8 mouse cellular contexts compared by ENCODE assay signal in the genomic region with DNA sequence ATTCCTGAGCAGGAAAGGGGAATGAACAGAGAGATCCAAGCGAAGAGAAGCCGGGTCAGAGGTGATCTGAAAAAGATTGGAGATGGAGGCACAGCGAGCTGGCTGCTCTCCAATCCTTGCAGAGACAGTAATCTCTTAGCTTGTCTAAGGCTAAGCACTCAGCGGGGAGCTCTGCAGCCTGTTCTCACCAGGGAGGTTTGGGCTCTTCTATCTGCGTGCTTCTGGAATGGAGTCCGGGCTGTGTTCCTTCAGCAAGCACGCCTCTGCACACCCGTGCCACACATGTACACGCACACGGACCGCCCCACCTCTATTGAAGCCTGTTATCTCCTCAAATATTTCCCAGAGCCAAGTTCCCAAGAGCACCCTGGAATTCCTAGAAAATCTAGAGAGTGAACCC.
DNase-seq lines count a peak whose midpoint lies in the region; ATAC-seq and TF ChIP-seq lines count a peak whose summit lies in the region.
"Had no signal": no experiment of that assay in that cellular context is flagged by ENCODE, and none has a peak within 500 bp of the region (broad histone marks: within the 10 kb centered on the region; RNA-seq: fewer than 3 reads in every experiment).

No protein-coding gene starts in this region.

- no peak overlapping the region for H3K4me3 ChIP-seq in liver, embryonic 12.5 days
- H3K4me3 ChIP-seq in heart, postnatal 0 days (ENCODE audit: low read depth, low read length): no peak overlapping the region

- no peak for TF ChIP-seq EP300 in heart, postnatal 0 days (IDR thresholded peaks at IDR 0.05; ENCODE audit: low read depth)

- no peak overlapping the region for H3K9ac ChIP-seq in liver, embryonic 12.5 days
- no peak overlapping the region for H3K9ac ChIP-seq in heart, postnatal 0 days (replicated peaks; ENCODE audit: low read depth, low read length)

- no peaks in the 10 kb centered on the region for H3K36me3 ChIP-seq in liver, embryonic 12.5 days
- no peaks in the 10 kb centered on the region for H3K36me3 ChIP-seq in heart, postnatal 0 days (replicated peaks; ENCODE audit: control insufficient read depth, insufficient read depth, low read length)

- peak; percentile 93 for DNase-seq in heart, adult 11 months
- no peak for DNase-seq in heart, postnatal 36 days
- DNase-seq in liver: peak; percentile 9
- DNase-seq in heart, postnatal 0 days (ENCODE audit: low spot score): no peak
- DNase-seq in retina, postnatal 7 days (ENCODE audit: low read depth, low spot score): peak; percentile 41
- DNase-seq in left cerebral cortex, postnatal 25 days (ENCODE audit: low spot score in 2 of 2): no peak
- DNase-seq: thymus, postnatal 25 days had no signal

- 20% methylated on average over 11 of the region's 11 CpGs for WGBS in liver, embryonic 12.5 days (ENCODE audit: insufficient replicate concordance)
- WGBS in heart, postnatal 0 days: 12% methylated on average over 11 of the region's 11 CpGs

- H3K27me3 ChIP-seq in liver, embryonic 12.5 days (replicated peaks): peaks cover 40% of the 10 kb centered on the region
- peaks cover 29% of the 10 kb centered on the region; the same call in 1 of the 2 replicates for H3K27me3 ChIP-seq in heart, postnatal 0 days (ENCODE audit: control insufficient read depth, insufficient read depth, low read length)

- no peak for TF ChIP-seq CTCF in heart, postnatal 0 days (IDR thresholded peaks at IDR 0.05; ENCODE audit: low read depth)

- ATAC-seq in liver, embryonic 12.5 days: no peak
- ATAC-seq in heart, postnatal 0 days (ENCODE audit: insufficient read depth, low read depth): no peak

- intact Hi-C loops in heart, postnatal 36 days (cut with DNase I): no loop called here
- intact Hi-C loops in left cerebral cortex, postnatal 25 days (cut with DNase I): no loop called here

- no peak overlapping the region for H3K4me2 ChIP-seq in liver, embryonic 12.5 days
- peak overlapping the region; percentile 25 for H3K4me2 ChIP-seq in heart, postnatal 0 days (ENCODE audit: low read depth, low read length)

- H3K27ac ChIP-seq in liver, embryonic 12.5 days: no peak overlapping the region
- no peak overlapping the region for H3K27ac ChIP-seq in heart, postnatal 0 days (ENCODE audit: low read depth)

- no peaks in the 10 kb centered on the region for H3K9me3 ChIP-seq in liver, embryonic 12.5 days (replicated peaks)
- H3K9me3 ChIP-seq in heart, postnatal 0 days (replicated peaks; ENCODE audit: control insufficient read depth, low read length): no peaks in the 10 kb centered on the region

- H3K4me1 ChIP-seq in liver, embryonic 12.5 days: no peaks in the 10 kb centered on the region
- H3K4me1 ChIP-seq in heart, postnatal 0 days (ENCODE audit: control insufficient read depth, insufficient read depth): peaks cover 8% of the 10 kb centered on the region

Comparison
In these comparisons a context has a peak if more than half of its experiments do, and no peak if none do; other contexts are left out.
1. DNase-seq: peak in heart, adult 11 months (single experiment), liver (single experiment) and retina, postnatal 7 days (single experiment); none in heart, postnatal 36 days (0 of 2), heart, postnatal 0 days (single experiment) and left cerebral cortex, postnatal 25 days (0 of 2).